Mouse (Mus musculus) CH12.LX (cell line): ENCODE results near the gene Sh3tc1. TPM values are rescaled to one million over a fixed set of nuclear protein-coding genes. Genes with fewer than 3 reads are reported as not detected.
A peak's percentile ranks its signal among the peaks of the same experiment; 100 is the strongest.

Source experiments
- DNase-seq: peaks from one replicate; pipeline ENCODE4 v3.0.0-alpha.2; 2013; ENCODE audit errors: extremely low read depth
- H3K27ac ChIP-seq: 2 replicates; pipeline ENCODE4 v1.5.1; 2012; ENCODE audit warnings: low read depth, mild to moderate bottlenecking, control low read depth, moderate library complexity; ENCODE audit not compliant: insufficient read depth
- H3K27me3 ChIP-seq: replicated peaks from 2 replicates; pipeline ENCODE3; 2012; ENCODE audit warnings: inconsistent platforms
- H3K36me3 ChIP-seq, 2 experiments: replicated peaks in 1 of 2; 2 replicates each; pipeline versions ENCODE3 to v1.6.1; 2012; ENCODE audit warnings: inconsistent platforms in 1 of 2, low read length in 1 of 2, mild to moderate bottlenecking in 1 of 2, mixed read lengths in 1 of 2, moderate library complexity in 1 of 2; ENCODE audit not compliant: control insufficient read depth in 1 of 2, insufficient read depth in 1 of 2
- H3K4me1 ChIP-seq, 2 experiments: 2 replicates each; pipeline ENCODE4 v1.6.1; 2012; ENCODE audit warnings: inconsistent platforms in 1 of 2, moderate library complexity in 1 of 2; ENCODE audit not compliant: insufficient read depth in 2 of 2, control insufficient read depth in 1 of 2
- H3K4me2 ChIP-seq: 2 replicates; pipeline ENCODE4 v1.6.1; 2012; ENCODE audit warnings: low read depth, mild to moderate bottlenecking, control low read depth; ENCODE audit not compliant: poor library complexity, insufficient read depth, severe bottlenecking
- H3K4me3 ChIP-seq, 3 experiments: fragments of 150-350 bp in 1 of 3; sonication (generic) in 1 of 3; replicated peaks in 1 of 3; 2 replicates each; pipeline versions ENCODE3 to v1.5.1; 2011 to 2012; ENCODE audit warnings: low read depth in 2 of 3, low read length in 2 of 3, mild to moderate bottlenecking in 2 of 3, moderate library complexity in 2 of 3, control low read depth in 1 of 3, improper control_type of control experiment in 1 of 3, inconsistent platforms in 1 of 3, mixed read lengths in 1 of 3; ENCODE audit not compliant: poor library complexity in 1 of 3
- H3K79me2 ChIP-seq: replicated peaks from 2 replicates; pipeline ENCODE4 v1.6.1; 2012; ENCODE audit warnings: mild to moderate bottlenecking, moderate library complexity; ENCODE audit not compliant: control insufficient read depth, poor library complexity, insufficient read depth, severe bottlenecking; ENCODE audit errors: extremely low read depth
- H3K9ac ChIP-seq: 2 replicates; pipeline ENCODE4 v1.6.1; 2012; ENCODE audit warnings: low read depth, mild to moderate bottlenecking, control low read depth, moderate library complexity; ENCODE audit not compliant: insufficient read depth
- H3K9me3 ChIP-seq: replicated peaks from 2 replicates; pipeline ENCODE3; 2012; ENCODE audit warnings: low read length, inconsistent platforms, mixed read lengths
- CHD1 ChIP-seq: IDR thresholded peaks from 2 replicates; pipeline ENCODE4 v1.6.1; 2012; ENCODE audit warnings: low read depth, low read length, improper control_type of control experiment, inconsistent platforms
- CTCF ChIP-seq, 2 experiments: IDR thresholded peaks in 1 of 2; conservative IDR thresholded peaks in 1 of 2; 2 replicates each; pipeline ENCODE4 v1.5.1; 2011 to 2012; ENCODE audit warnings: low read depth in 2 of 2, low read length in 2 of 2, improper control_type of control experiment in 1 of 2, inconsistent platforms in 1 of 2, mild to moderate bottlenecking in 1 of 2, moderate library complexity in 1 of 2
- E2F4 ChIP-seq: IDR thresholded peaks from 2 replicates; pipeline ENCODE4 v1.6.1; 2011; ENCODE audit warnings: low read depth, low read length, improper control_type of control experiment; ENCODE audit not compliant: insufficient replicate concordance
- EP300 ChIP-seq: IDR thresholded peaks from 2 replicates; pipeline ENCODE4 v1.6.1; 2011; ENCODE audit warnings: low read length, improper control_type of control experiment
- ETS1 ChIP-seq: conservative IDR thresholded peaks from 2 replicates; pipeline ENCODE4 v1.6.1; 2012; ENCODE audit warnings: low read depth, mild to moderate bottlenecking, inconsistent platforms, low read length, improper control_type of control experiment, moderate library complexity
- IRF4 ChIP-seq: IDR thresholded peaks from 2 replicates; pipeline ENCODE4 v1.6.1; 2014; ENCODE audit warnings: low read depth, mild to moderate bottlenecking, inconsistent platforms, low read length, improper control_type of control experiment
- JUN ChIP-seq: IDR thresholded peaks from 2 replicates; pipeline ENCODE4 v1.6.1; 2011; ENCODE audit warnings: low read depth, mild to moderate bottlenecking, low read length, improper control_type of control experiment, moderate library complexity; ENCODE audit not compliant: insufficient read depth
- KAT2A ChIP-seq: IDR thresholded peaks from 2 replicates; pipeline ENCODE4 v1.6.1; 2012; ENCODE audit warnings: low read length, improper control_type of control experiment, inconsistent platforms; ENCODE audit not compliant: insufficient replicate concordance
- MEF2A ChIP-seq: IDR thresholded peaks from 2 replicates; pipeline ENCODE4 v1.6.1; 2014; ENCODE audit warnings: low read depth, mild to moderate bottlenecking, inconsistent platforms, low read length, improper control_type of control experiment, borderline replicate concordance
- MYC ChIP-seq: IDR thresholded peaks from 2 replicates; pipeline ENCODE4 v1.6.1; 2011; ENCODE audit warnings: low read depth, mild to moderate bottlenecking, improper control_type of control experiment, low read length
- POLR2A ChIP-seq: IDR thresholded peaks from 2 replicates; pipeline ENCODE4 v1.6.1; 2011; ENCODE audit warnings: low read depth, mild to moderate bottlenecking, improper control_type of control experiment, low read length
- RAD21 ChIP-seq: IDR thresholded peaks from 2 replicates; pipeline ENCODE4 v1.6.1; 2011; ENCODE audit warnings: low read depth, mild to moderate bottlenecking, low read length, improper control_type of control experiment, moderate library complexity
- RCOR1 ChIP-seq: conservative IDR thresholded peaks from 2 replicates; pipeline ENCODE4 v1.6.1; 2012; ENCODE audit warnings: low read depth, mild to moderate bottlenecking, inconsistent platforms, low read length, improper control_type of control experiment
- SIN3A ChIP-seq: IDR thresholded peaks from 2 replicates; pipeline ENCODE4 v1.6.1; 2012; ENCODE audit warnings: low read length, improper control_type of control experiment, inconsistent platforms
- SMC3 ChIP-seq: IDR thresholded peaks from 2 replicates; pipeline ENCODE4 v1.6.1; 2011; ENCODE audit warnings: low read depth, low read length, improper control_type of control experiment
- UBTF ChIP-seq: IDR thresholded peaks from 2 replicates; pipeline ENCODE4 v1.6.1; 2012; ENCODE audit warnings: low read depth, mild to moderate bottlenecking, inconsistent platforms, low read length, improper control_type of control experiment, moderate library complexity
- USF1 ChIP-seq: IDR thresholded peaks from 2 replicates; pipeline ENCODE4 v1.6.1; 2014; ENCODE audit warnings: low read depth, mild to moderate bottlenecking, inconsistent platforms, low read length, improper control_type of control experiment
- USF2 ChIP-seq: conservative IDR thresholded peaks from 2 replicates; pipeline ENCODE4 v1.6.1; 2011; ENCODE audit warnings: low read depth, low read length, improper control_type of control experiment
- ZC3H11A ChIP-seq: IDR thresholded peaks from 2 replicates; pipeline ENCODE4 v1.6.1; 2012; ENCODE audit warnings: low read depth, mild to moderate bottlenecking, inconsistent platforms, low read length, improper control_type of control experiment
- ZMIZ1 ChIP-seq: IDR thresholded peaks from 2 replicates; pipeline ENCODE4 v1.6.1; 2012; ENCODE audit warnings: low read depth, mild to moderate bottlenecking, inconsistent platforms, low read length, improper control_type of control experiment
- ZNF384 ChIP-seq: IDR thresholded peaks from 2 replicates; pipeline ENCODE4 v1.6.1; 2012; ENCODE audit warnings: low read depth, low read length, improper control_type of control experiment, inconsistent platforms
- dilution Hi-C: fragments of 300-500 bp; cut with MboI; formaldehyde crosslinking; loops from 2 replicates; pipeline ENCODE4 v1.14.3; 2020; ENCODE audit warnings: low sequenced_read_pairs; ENCODE audit not compliant: extremely low pct_unique_long_range_greater_than_20kb, extremely low pct_ligation_motif_present
- in situ Hi-C: fragments of 300-500 bp; cut with MboI; formaldehyde crosslinking; loops from 3 replicates; pipeline ENCODE4 v1.14.3; 2019; ENCODE audit warnings: low sequenced_read_pairs, low pct_ligation_motif_present, low pct_unique_long_range_greater_than_20kb, mixed read lengths
- polyA plus RNA-seq: library from polyadenylated mRNA; unstranded; fragments of >175 nt; gene quantifications from 2 replicates; pipeline ENCODE4 v1.2.1, GENCODE M21; 2012; ENCODE audit warnings: low read depth; ENCODE audit not compliant: insufficient read length
- total RNA-seq, 2 experiments: library from RNA; depleted of rRNA; stranded (reverse); fragments of 300-350 nt in 1 of 2; fragments of >200 nt in 1 of 2; gene quantifications; 2 replicates each; pipeline ENCODE4 v1.2.3; 2012 to 2014

Sh3tc1 gene
- total and polyA plus RNA-seq, 3 experiments = 0.85 to 2.3 (median 1.2) TPM

DNA sequence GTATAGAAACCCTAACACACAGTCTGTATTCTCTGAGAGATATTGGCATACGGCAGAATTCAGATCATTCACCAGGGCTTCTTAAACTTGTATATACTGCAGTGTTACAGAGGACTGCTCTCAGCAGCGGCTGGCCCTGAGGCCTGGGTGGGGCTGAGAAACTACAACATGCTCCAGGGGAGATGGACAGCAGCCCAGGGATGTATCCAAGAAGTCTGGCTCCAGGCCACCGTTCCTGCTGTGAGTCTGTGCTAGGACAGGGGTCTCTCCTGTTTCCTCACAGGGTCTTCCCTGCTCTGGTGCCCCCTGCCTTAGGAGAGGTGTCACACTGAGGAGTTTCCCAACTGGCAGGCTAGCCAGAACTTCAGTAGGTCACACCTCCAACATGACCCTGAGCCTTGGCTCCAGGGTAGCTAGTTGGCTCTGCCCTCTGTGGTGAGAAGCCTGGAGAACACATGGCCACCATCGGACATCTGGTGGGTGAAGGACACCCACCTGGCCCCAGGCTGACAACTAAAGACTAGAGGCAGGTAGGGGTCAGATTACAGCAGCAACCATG is 37.1 kb downstream of the Sh3tc1 start:
- dilution Hi-C loops (no loop called here), in situ Hi-C loops (no loop called here)
- Histone ChIP-seq H3K27me3 (no peaks in the 10 kb centered on the region), H3K4me3 (no peak overlapping the region), H3K27ac (no peak overlapping the region), H3K4me2 (no peak overlapping the region), H3K4me1 (peaks cover 2 to 13% of the 10 kb centered on the region in 2 experiments; a peak in 3 of 4 replicates), H3K9me3 (no peaks in the 10 kb centered on the region), H3K36me3 (peaks cover 0 to 43% of the 10 kb centered on the region in 2 experiments), H3K79me2 (no peaks in the 10 kb centered on the region), H3K9ac (no peak overlapping the region)
- DNase-seq = no peak
- TF ChIP-seq MEF2A (no peak), E2F4 (no peak)

DNA sequence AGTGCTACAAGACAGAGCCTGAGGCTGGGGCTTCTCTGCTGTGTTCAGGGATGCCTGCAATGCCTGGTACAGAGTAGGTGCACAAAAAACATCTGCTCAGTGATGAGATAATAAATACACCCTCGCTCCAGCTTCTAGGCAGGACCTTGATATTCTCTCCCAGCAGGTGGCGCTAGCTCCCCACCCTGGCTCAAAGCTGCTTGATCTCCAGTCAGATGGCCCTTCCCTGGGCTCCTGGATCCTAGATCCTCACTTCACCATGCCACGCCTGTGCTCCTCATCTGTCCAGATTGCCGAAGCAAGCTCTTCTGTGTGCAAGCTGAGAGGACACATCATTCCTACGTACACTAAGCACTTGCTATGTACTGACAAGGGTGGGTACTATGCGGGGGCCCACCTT is 38.7 kb downstream of the Sh3tc1 start:
- dilution Hi-C loops = no loop called here
- H3K9me3 ChIP-seq = no peaks in the 10 kb centered on the region
- peaks cover 2 to 13% of the 10 kb centered on the region in 2 experiments; a peak in 3 of 4 replicates for H3K4me1 ChIP-seq
- in situ Hi-C loops = no loop called here
- no peak overlapping the region for H3K4me2 ChIP-seq
- TF ChIP-seq RAD21 (peak; percentile 83), SIN3A (no peak), RCOR1 (no peak), MYC (no peak), KAT2A (no peak), CHD1 (no peak), IRF4 (no peak), SMC3 (peak; percentile 89), CTCF (conservative IDR thresholded peaks at IDR 0.05 in 1 of 2, IDR thresholded peaks at IDR 0.05 in 1 of 2; ENCODE audit: low read depth in 2 of 2, low read length in 2 of 2) (peak; percentile 83 to 90), JUN (no peak), EP300 (no peak), ZC3H11A (peak; percentile 18; the same call in 1 of the 2 replicates), POLR2A (no peak), USF2 (no peak), ZNF384 (no peak), USF1 (no peak), ETS1 (no peak), UBTF (no peak), ZMIZ1 (no peak)
- no peaks in the 10 kb centered on the region for H3K79me2 ChIP-seq
- no peak overlapping the region for H3K27ac ChIP-seq
- peak; percentile 67 for DNase-seq
- H3K27me3 ChIP-seq = no peaks in the 10 kb centered on the region
- H3K4me3 ChIP-seq = no peak overlapping the region
- no peak overlapping the region for H3K9ac ChIP-seq
- H3K36me3 ChIP-seq = peaks cover 0 to 40% of the 10 kb centered on the region in 2 experiments
